Mouse (Mus musculus): ENCODE data around the gene Filip1l. TPM values are rescaled to one million over a fixed set of nuclear protein-coding genes. Genes with fewer than 3 reads are reported as not detected.
A peak's percentile ranks its signal among the peaks of the same experiment; 100 is the strongest.

Filip1l gene
- polyA plus RNA-seq, 1 experiment: 6.9 TPM

DNA sequence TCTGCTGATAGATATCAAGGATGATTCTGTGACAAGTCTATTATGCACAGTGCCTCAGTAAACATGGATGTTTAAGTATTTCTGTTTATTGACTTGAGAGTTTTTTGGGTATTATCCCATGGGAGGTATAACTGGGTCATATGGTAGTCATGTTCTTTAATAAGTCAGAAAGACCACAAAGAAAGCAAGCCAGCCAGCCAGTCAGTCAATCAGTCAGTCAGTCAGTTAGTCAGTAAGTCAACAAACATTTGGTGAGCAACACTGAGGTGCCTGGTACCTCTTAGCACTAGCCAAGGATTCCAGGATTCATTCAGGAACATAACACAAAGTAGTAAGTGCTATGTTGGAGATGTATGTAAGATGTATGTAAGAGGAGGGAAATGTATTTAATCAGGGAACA, 135.8 kb downstream of the Filip1l start:
- Histone ChIP-seq H3K27ac (ENCODE audit: insufficient read depth, low read depth, low read length) (no peak overlapping the region), H3K4me1 (ENCODE audit: control insufficient read depth, insufficient read depth, low read length) (no peaks in the 10 kb centered on the region), H3K27me3 (replicated peaks; ENCODE audit: control insufficient read depth, insufficient read depth, low read length) (no peaks in the 10 kb centered on the region), H3K4me3 (ENCODE audit: insufficient read depth, low read depth, low read length) (no peak overlapping the region), H3K36me3 (ENCODE audit: control insufficient read depth, insufficient read depth, low read length) (no peaks in the 10 kb centered on the region)
- no peak for DNase-seq
- TF ChIP-seq POLR2A (IDR thresholded peaks at IDR 0.05; ENCODE audit: low read depth, low read length) (no peak), CTCF (conservative IDR thresholded peaks at IDR 0.05; ENCODE audit: insufficient read depth, insufficient read length, low read depth, low read length) (no peak)

DNA sequence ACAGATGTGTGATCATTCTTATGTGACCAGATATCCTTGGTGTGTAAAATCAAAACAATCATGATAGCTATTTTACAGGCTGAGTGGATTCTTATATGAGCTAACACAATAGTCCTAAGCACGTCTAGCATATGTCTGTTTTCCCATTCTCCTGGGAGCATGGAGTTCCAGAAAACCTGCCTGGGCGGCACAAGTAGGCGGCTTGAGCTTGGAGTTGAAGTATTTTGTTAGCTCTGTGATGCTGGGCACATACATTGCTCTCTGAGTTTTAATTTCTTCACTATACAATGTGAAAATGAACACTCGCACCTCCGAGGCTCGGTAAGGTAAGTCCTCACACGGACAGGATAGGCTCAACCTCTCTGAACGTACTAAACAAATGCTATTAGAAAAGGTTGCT, 137.8 kb downstream of the Filip1l start:
- no peak overlapping the region for H3K4me3 ChIP-seq (ENCODE audit: insufficient read depth, low read depth, low read length)
- 95% methylated on average over 8 of the region's 8 CpGs for WGBS

DNA sequence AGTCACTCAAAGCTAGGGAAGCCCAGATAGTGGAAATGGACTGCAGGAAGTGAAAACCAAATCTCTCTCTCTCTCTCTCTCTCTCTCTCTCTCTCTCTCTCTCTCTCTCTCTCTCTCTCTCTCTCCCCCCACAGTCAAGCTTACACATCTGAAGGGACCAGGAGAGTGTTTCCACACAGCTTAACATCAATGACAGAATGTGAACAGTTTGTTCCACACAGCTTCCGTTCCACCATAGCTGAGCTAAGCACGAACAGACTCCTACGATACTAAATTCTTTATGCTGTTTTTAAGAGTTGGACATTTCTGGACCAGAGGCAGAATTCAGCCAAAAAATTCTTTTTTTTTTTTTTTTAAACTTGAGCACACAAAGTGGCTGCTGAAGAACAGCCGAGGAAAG, 139.0 kb downstream of the Filip1l start:
- no peak overlapping the region for H3K4me3 ChIP-seq (ENCODE audit: insufficient read depth, low read depth, low read length)
- 81% methylated on average over 4 of the region's 4 CpGs for WGBS
- DNase-seq: no peak
- H3K27ac ChIP-seq (ENCODE audit: insufficient read depth, low read depth, low read length): no peak overlapping the region
- no peaks in the 10 kb centered on the region for H3K27me3 ChIP-seq (replicated peaks; ENCODE audit: control insufficient read depth, insufficient read depth, low read length)
- TF ChIP-seq CTCF (conservative IDR thresholded peaks at IDR 0.05; ENCODE audit: insufficient read depth, insufficient read length, low read depth, low read length) (no peak), POLR2A (IDR thresholded peaks at IDR 0.05; ENCODE audit: low read depth, low read length) (no peak)
- no peaks in the 10 kb centered on the region for H3K4me1 ChIP-seq (ENCODE audit: control insufficient read depth, insufficient read depth, low read length)
- H3K36me3 ChIP-seq (ENCODE audit: control insufficient read depth, insufficient read depth, low read length): no peaks in the 10 kb centered on the region

More for the DNA sequence above, 137.8 kb downstream of the Filip1l start:
- no peaks in the 10 kb centered on the region for H3K36me3 ChIP-seq (ENCODE audit: control insufficient read depth, insufficient read depth, low read length)
- H3K27ac ChIP-seq (ENCODE audit: insufficient read depth, low read depth, low read length): no peak overlapping the region
- H3K27me3 ChIP-seq (replicated peaks; ENCODE audit: control insufficient read depth, insufficient read depth, low read length): no peaks in the 10 kb centered on the region
- no peaks in the 10 kb centered on the region for H3K4me1 ChIP-seq (ENCODE audit: control insufficient read depth, insufficient read depth, low read length)
- no peak for TF ChIP-seq POLR2A (IDR thresholded peaks at IDR 0.05; ENCODE audit: low read depth, low read length)
- no peak for TF ChIP-seq CTCF (conservative IDR thresholded peaks at IDR 0.05; ENCODE audit: insufficient read depth, insufficient read length, low read depth, low read length)
- DNase-seq: no peak

DNA sequence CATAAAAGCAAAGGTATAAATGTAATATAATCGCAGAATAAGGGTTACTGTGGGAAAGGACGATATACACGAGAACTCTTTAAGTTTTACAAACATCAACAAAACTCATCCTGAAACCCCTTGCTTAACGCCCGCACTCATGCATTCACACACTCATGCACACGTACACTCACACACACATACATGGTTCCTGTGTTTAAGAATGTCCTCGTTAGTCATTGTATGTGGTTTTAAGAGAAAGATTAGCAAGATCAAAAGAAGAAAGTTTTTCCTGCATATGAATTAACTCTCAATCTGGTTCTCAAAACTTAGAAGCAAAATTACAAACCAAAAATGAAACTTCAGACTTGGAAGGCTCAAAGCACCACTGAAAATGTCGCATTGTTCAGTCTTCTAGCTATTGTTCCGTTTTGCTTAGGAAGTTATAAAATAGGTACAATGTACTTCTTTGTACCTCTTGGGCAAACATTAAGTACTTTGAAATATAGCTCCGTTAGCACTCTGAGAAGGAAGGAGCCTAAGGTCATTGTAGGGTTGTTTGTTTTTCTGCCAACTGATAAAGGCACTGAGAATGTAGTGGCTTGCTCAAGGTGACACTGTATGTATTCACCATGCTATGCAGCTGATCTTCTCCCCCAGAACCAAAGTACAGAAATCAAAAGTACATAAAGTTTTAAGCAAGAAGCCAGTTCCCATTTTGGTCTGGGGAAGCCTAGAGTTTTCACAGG, 142.7 kb downstream of the Filip1l start:
- H3K36me3 ChIP-seq (ENCODE audit: control insufficient read depth, insufficient read depth, low read length): no peaks in the 10 kb centered on the region
- no peaks in the 10 kb centered on the region for H3K27me3 ChIP-seq (replicated peaks; ENCODE audit: control insufficient read depth, insufficient read depth, low read length)
- no peaks in the 10 kb centered on the region for H3K4me1 ChIP-seq (ENCODE audit: control insufficient read depth, insufficient read depth, low read length)
- no peak for DNase-seq
- TF ChIP-seq POLR2A (IDR thresholded peaks at IDR 0.05; ENCODE audit: low read depth, low read length): no peak
- no peak for TF ChIP-seq CTCF (conservative IDR thresholded peaks at IDR 0.05; ENCODE audit: insufficient read depth, insufficient read length, low read depth, low read length)
- 79% methylated on average over 10 of the region's 10 CpGs for WGBS
- H3K27ac ChIP-seq (ENCODE audit: insufficient read depth, low read depth, low read length): no peak overlapping the region
- no peak overlapping the region for H3K4me3 ChIP-seq (ENCODE audit: insufficient read depth, low read depth, low read length)

DNA sequence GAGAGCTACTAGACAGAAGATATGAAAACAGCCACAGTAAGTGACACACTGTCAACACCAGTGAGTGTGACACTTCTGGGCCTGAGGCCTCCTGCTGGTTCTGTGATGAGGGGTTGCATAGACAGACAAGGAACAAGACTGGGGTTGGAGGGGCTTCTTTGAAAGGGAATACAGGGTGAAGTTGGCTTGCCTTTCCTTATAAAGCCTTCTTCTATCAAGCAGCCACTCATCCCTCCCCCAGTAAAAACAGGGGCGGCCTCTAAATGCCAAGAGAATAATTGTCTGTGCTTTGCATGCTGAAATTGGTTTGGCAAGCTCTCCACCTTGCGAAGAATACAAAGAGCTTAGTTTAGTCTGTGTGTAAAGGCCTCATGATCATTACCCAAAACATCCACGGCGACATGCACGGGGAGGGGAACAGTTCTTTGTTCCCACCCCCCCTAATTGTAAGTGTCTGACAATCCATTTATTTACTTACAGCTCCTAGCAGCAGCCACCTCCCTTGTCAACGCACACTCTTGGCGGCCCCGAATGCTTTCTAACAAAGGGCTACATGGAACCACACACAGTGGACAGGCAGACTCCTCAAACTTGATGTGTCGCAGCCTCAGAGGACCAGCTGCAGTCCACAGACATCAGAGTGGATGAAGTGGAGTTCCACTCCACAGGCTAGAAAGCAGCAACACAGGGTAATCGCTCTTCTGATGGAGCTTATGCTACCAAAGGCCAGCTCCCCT, 143.7 kb downstream of the Filip1l start:
- no peaks in the 10 kb centered on the region for H3K27me3 ChIP-seq (replicated peaks; ENCODE audit: control insufficient read depth, insufficient read depth, low read length)
- no peaks in the 10 kb centered on the region for H3K4me1 ChIP-seq (ENCODE audit: control insufficient read depth, insufficient read depth, low read length)
- no peak for DNase-seq
- no peak overlapping the region for H3K27ac ChIP-seq (ENCODE audit: insufficient read depth, low read depth, low read length)
- H3K4me3 ChIP-seq (ENCODE audit: insufficient read depth, low read depth, low read length): no peak overlapping the region
- no peaks in the 10 kb centered on the region for H3K36me3 ChIP-seq (ENCODE audit: control insufficient read depth, insufficient read depth, low read length)
- TF ChIP-seq POLR2A (IDR thresholded peaks at IDR 0.05; ENCODE audit: low read depth, low read length) (no peak), CTCF (conservative IDR thresholded peaks at IDR 0.05; ENCODE audit: insufficient read depth, insufficient read length, low read depth, low read length) (no peak)
- WGBS: 90% methylated on average over 10 of the region's 10 CpGs

DNA sequence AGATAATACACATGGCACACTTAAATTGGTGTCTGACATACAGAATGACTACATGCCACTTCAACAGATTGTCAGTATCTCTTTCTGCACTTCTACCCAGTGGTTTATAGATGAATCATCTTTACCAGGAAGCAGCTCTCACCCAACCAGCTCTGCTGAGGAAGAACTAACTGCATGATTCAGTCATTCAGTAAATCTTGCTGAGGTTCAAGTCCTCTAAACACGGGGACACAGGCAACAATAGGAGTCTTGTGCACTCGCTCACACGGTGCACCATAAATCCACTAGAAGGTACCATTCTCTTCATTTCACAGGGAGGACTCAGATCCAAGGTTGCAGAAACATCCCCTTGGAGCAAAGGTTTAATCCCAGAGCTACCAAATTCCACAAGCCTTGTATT, 148.0 kb downstream of the Filip1l start:
- no peak overlapping the region for H3K27ac ChIP-seq (ENCODE audit: insufficient read depth, low read depth, low read length)
- no peaks in the 10 kb centered on the region for H3K36me3 ChIP-seq (ENCODE audit: control insufficient read depth, insufficient read depth, low read length)
- H3K27me3 ChIP-seq (replicated peaks; ENCODE audit: control insufficient read depth, insufficient read depth, low read length): no peaks in the 10 kb centered on the region
- DNase-seq: no peak
- no peak for TF ChIP-seq CTCF (conservative IDR thresholded peaks at IDR 0.05; ENCODE audit: insufficient read depth, insufficient read length, low read depth, low read length)
- no peak for TF ChIP-seq POLR2A (IDR thresholded peaks at IDR 0.05; ENCODE audit: low read depth, low read length)
- H3K4me3 ChIP-seq (ENCODE audit: insufficient read depth, low read depth, low read length): no peak overlapping the region
- 45% methylated on average over 3 of the region's 3 CpGs for WGBS
- H3K4me1 ChIP-seq (ENCODE audit: control insufficient read depth, insufficient read depth, low read length): no peaks in the 10 kb centered on the region

DNA sequence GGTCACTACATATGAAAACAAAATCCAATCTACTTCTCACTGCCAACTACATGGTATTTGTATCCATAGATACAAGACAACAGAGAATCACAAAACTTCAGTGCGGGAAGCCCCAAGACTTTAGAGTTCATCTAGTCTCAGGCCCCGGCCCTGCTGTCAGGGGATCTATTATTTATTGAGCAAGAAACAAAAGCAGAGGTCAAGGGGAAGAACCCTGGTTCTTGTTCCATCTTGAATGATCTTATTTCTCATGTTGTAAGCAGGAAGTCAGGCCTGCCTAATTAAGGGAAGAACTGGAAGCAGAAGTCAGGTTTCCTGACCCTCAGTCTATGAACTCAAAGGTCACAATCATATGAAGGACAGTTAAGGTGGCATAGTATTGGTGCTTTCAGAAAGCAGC, 149.3 kb downstream of the Filip1l start:
- TF ChIP-seq POLR2A (IDR thresholded peaks at IDR 0.05; ENCODE audit: low read depth, low read length) (no peak), CTCF (conservative IDR thresholded peaks at IDR 0.05; ENCODE audit: insufficient read depth, insufficient read length, low read depth, low read length) (no peak)
- peak; percentile 33 for DNase-seq
- 45% methylated on average over 2 of the region's 2 CpGs for WGBS
- Histone ChIP-seq H3K27me3 (replicated peaks; ENCODE audit: control insufficient read depth, insufficient read depth, low read length) (no peaks in the 10 kb centered on the region), H3K4me1 (ENCODE audit: control insufficient read depth, insufficient read depth, low read length) (no peaks in the 10 kb centered on the region), H3K4me3 (ENCODE audit: insufficient read depth, low read depth, low read length) (no peak overlapping the region), H3K36me3 (ENCODE audit: control insufficient read depth, insufficient read depth, low read length) (no peaks in the 10 kb centered on the region), H3K27ac (ENCODE audit: insufficient read depth, low read depth, low read length) (no peak overlapping the region)

All from kidney, adult 2 months (tissue).